Mouse (Mus musculus): ENCODE measurements around the gene Atat1. TPM values are rescaled to one million over a fixed set of nuclear protein-coding genes. Genes with fewer than 3 reads are reported as not detected.

Gene Atat1
- polyA plus RNA-seq, 1 experiment, result 22.7 TPM

DNA sequence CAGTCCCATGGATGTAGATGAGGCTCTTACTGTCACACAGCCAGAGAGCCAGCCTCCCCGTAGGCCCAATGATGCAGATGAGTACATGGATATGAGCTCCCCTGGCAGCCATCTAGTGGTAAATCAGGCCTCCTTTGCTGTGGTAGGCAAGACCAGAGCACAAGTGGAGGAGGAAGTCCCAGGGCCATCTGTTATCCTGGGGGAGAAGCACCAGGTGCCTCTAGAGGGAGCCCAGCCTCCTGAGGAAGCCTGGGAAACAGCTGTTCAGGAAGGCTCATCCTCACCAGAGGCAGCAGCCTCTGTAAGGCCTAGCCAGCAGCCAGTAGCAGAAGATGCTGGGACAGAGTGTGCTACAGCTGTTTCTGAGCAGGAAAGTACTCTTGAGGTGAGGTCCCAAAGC lies 61.8 kb downstream of the Atat1 start:
- TF ChIP-seq CTCF (IDR thresholded peaks at IDR 0.05; ENCODE audit: low read depth, low read length) (no peak), POLR2A (IDR thresholded peaks at IDR 0.05; ENCODE audit: borderline replicate concordance, low read depth, low read length) (no peak)
- Histone ChIP-seq H3K27ac (ENCODE audit: insufficient read depth, low read depth, low read length) (no peak overlapping the region), H3K4me3 (ENCODE audit: insufficient read depth, low read length) (no peak overlapping the region), H3K4me1 (ENCODE audit: control insufficient read depth, insufficient read depth, low read length) (no peaks in the 10 kb centered on the region)

Other genes with a start within 250 kb of the Atat1 start
- 10.2 and 12.1 TPM in 2 replicates for gene Vars2, start 242.5 kb downstream of the Atat1 start, polyA plus RNA-seq (2012; ENCODE audit: insufficient read depth, insufficient read length, missing spikeins)
- gene Gtf2h4, start 236.3 kb downstream of the Atat1 start, polyA plus RNA-seq (2012; ENCODE audit: insufficient read depth, insufficient read length, missing spikeins), result 12.2 and 15.8 TPM in 2 replicates
- 0.60 and 0.63 TPM in 2 replicates for gene Ddr1, start 205.5 kb downstream of the Atat1 start, polyA plus RNA-seq (2012; ENCODE audit: insufficient read depth, insufficient read length, missing spikeins)
- 40.6 and 46.7 TPM in 2 replicates for gene Ier3, start 88.4 kb downstream of the Atat1 start, polyA plus RNA-seq (2012; ENCODE audit: insufficient read depth, insufficient read length, missing spikeins)
- gene Flot1, start 86.8 kb downstream of the Atat1 start, polyA plus RNA-seq (2012; ENCODE audit: insufficient read depth, insufficient read length, missing spikeins), result 52.7 and 69.3 TPM in 2 replicates
- 481 and 519 TPM in 2 replicates for gene Tubb5, start 71.8 kb downstream of the Atat1 start, polyA plus RNA-seq (2012; ENCODE audit: insufficient read depth, insufficient read length, missing spikeins)
- gene Mdc1, start 68.6 kb downstream of the Atat1 start, polyA plus RNA-seq (2012; ENCODE audit: insufficient read depth, insufficient read length, missing spikeins), result 16.1 and 17.7 TPM in 2 replicates
- 31.7 and 33.1 TPM in 2 replicates for gene Nrm, start 48.8 kb downstream of the Atat1 start, polyA plus RNA-seq (2012; ENCODE audit: insufficient read depth, insufficient read length, missing spikeins)
- gene Ppp1r18, start 44.5 kb downstream of the Atat1 start, polyA plus RNA-seq (2012; ENCODE audit: insufficient read depth, insufficient read length, missing spikeins), result 202 and 205 TPM in 2 replicates
- gene Dhx16, start 30.3 kb downstream of the Atat1 start, polyA plus RNA-seq (2012; ENCODE audit: insufficient read depth, insufficient read length, missing spikeins), result 57.5 and 77.6 TPM in 2 replicates
- gene 2310061I04Rik, start 12.6 kb downstream of the Atat1 start, polyA plus RNA-seq (2012; ENCODE audit: insufficient read depth, insufficient read length, missing spikeins), result 36.9 and 39.3 TPM in 2 replicates
- gene Mrps18b, start 6.3 kb upstream of the Atat1 start, polyA plus RNA-seq (2012; ENCODE audit: insufficient read depth, insufficient read length, missing spikeins), result 21.0 and 29.4 TPM in 2 replicates
- 36.0 and 46.0 TPM in 2 replicates for gene Ppp1r10, start 6.4 kb upstream of the Atat1 start, polyA plus RNA-seq (2012; ENCODE audit: insufficient read depth, insufficient read length, missing spikeins)
- gene Abcf1, start 59.7 kb upstream of the Atat1 start, polyA plus RNA-seq (2012; ENCODE audit: insufficient read depth, insufficient read length, missing spikeins), result 96.1 and 104 TPM in 2 replicates
- gene Gnl1, start 69.8 kb upstream of the Atat1 start, polyA plus RNA-seq (2012; ENCODE audit: insufficient read depth, insufficient read length, missing spikeins), result 27.7 and 28.1 TPM in 2 replicates
- gene Prr3, start 70.2 kb upstream of the Atat1 start, polyA plus RNA-seq (2012; ENCODE audit: insufficient read depth, insufficient read length, missing spikeins), result 15.6 and 19.5 TPM in 2 replicates
- gene H2-T24, start 110.5 kb upstream of the Atat1 start, polyA plus RNA-seq (2012; ENCODE audit: insufficient read depth, insufficient read length, missing spikeins), result 52.2 and 56.0 TPM in 2 replicates
- gene H2-T23, start 122.8 kb upstream of the Atat1 start, polyA plus RNA-seq (2012; ENCODE audit: insufficient read depth, insufficient read length, missing spikeins), result 351 and 364 TPM in 2 replicates
- 89.0 and 112 TPM in 2 replicates for gene H2-T22, start 132.7 kb upstream of the Atat1 start, polyA plus RNA-seq (2012; ENCODE audit: insufficient read depth, insufficient read length, missing spikeins)
- 0.72 TPM in 1 of 2 replicates, not detected in the other for gene Gm6034, start 132.9 kb upstream of the Atat1 start, polyA plus RNA-seq (2012; ENCODE audit: insufficient read depth, insufficient read length, missing spikeins)
- gene Gm11127, start 148.3 kb upstream of the Atat1 start, polyA plus RNA-seq (2012; ENCODE audit: insufficient read depth, insufficient read length, missing spikeins), result not detected in 2 replicates
- 1.1 and 1.8 TPM in 2 replicates for gene Gm19684, start 211.6 kb upstream of the Atat1 start, polyA plus RNA-seq (2012; ENCODE audit: insufficient read depth, insufficient read length, missing spikeins)
- not detected in 2 replicates for gene Gm7030, start 219.3 kb upstream of the Atat1 start, polyA plus RNA-seq (2012; ENCODE audit: insufficient read depth, insufficient read length, missing spikeins)